Mouse (Mus musculus) thymus, adult 2 months (tissue): ENCODE results near the gene Wipf2. TPM values are rescaled to one million over a fixed set of nuclear protein-coding genes. Genes with fewer than 3 reads are reported as not detected.

Source experiments
- DNase-seq: peaks from one replicate; pipeline ENCODE4 v3.0.0; 2021
- H3K27ac ChIP-seq: fragments of 200-500 bp; 2 replicates; pipeline ENCODE4 v1.5.1; 2012; ENCODE audit warnings: low read length, control low read depth; ENCODE audit not compliant: control insufficient read depth, insufficient read depth
- H3K27me3 ChIP-seq: fragments of 200-500 bp; 2 replicates; pipeline ENCODE4 v1.6.1; 2012; ENCODE audit warnings: mild to moderate bottlenecking, low read length, moderate library complexity, mixed read lengths; ENCODE audit not compliant: control insufficient read depth, insufficient read depth
- H3K36me3 ChIP-seq: fragments of 200-500 bp; 2 replicates; pipeline ENCODE4 v1.6.1; 2012; ENCODE audit warnings: mild to moderate bottlenecking, low read length, moderate library complexity; ENCODE audit not compliant: control insufficient read depth, insufficient read depth
- H3K4me1 ChIP-seq: fragments of 200-500 bp; replicated peaks from 2 replicates; pipeline ENCODE4 v1.6.1; 2012; ENCODE audit warnings: low read length; ENCODE audit not compliant: control insufficient read depth, insufficient read depth
- H3K4me3 ChIP-seq: fragments of 200-500 bp; 2 replicates; pipeline ENCODE4 v1.5.1; 2012; ENCODE audit warnings: mild to moderate bottlenecking, low read length, control low read depth, moderate library complexity; ENCODE audit not compliant: control insufficient read depth, insufficient read depth
- CTCF ChIP-seq: fragments of 200-500 bp; IDR thresholded peaks from 2 replicates; pipeline ENCODE4 v1.5.1; 2012; ENCODE audit warnings: mild to moderate bottlenecking, control low read depth, low read length, moderate library complexity, borderline replicate concordance; ENCODE audit not compliant: control insufficient read depth, poor library complexity, insufficient read depth; ENCODE audit errors: extremely low read depth
- POLR2A ChIP-seq: fragments of 200-500 bp; IDR thresholded peaks from 2 replicates; pipeline ENCODE4 v1.6.1; 2012; ENCODE audit warnings: mild to moderate bottlenecking, low read length, control low read depth, moderate library complexity; ENCODE audit not compliant: control insufficient read depth, poor library complexity, insufficient read depth; ENCODE audit errors: extremely low read depth
- WGBS: fragments of 180-500 bp; shearing (Covaris S2); methylation state at CpG from one replicate; pipeline ENCODE4 v1.1.7; 2018; 5-methylcytosine and 5-hydroxymethylcytosine counted together
- polyA plus RNA-seq: library from polyadenylated mRNA; depleted of rRNA; stranded (reverse); fragments of >200 nt; gene quantifications from 2 replicates; pipeline ENCODE4 v1.2.3, GENCODE M21; 2012

The Wipf2 gene
- polyA plus RNA-seq, 1 experiment, result 23.9 TPM

- TF ChIP-seq POLR2A (no peak), CTCF (no peak)
- Histone ChIP-seq H3K36me3 (peaks cover 29% of the 10 kb centered on the region), H3K27ac (no peak overlapping the region), H3K4me1 (peaks cover 15% of the 10 kb centered on the region), H3K27me3 (no peaks in the 10 kb centered on the region), H3K4me3 (no peak overlapping the region)
- WGBS, result 94% methylated on average over 5 of the region's 5 CpGs
- DNase-seq, result no peak
Measured at GRCm38 (mm10) chr11:98835296-98835695, 28.1 kb upstream of the Wipf2 start.

GRCm38 (mm10) chr11:98835725-98836124, 27.7 kb upstream of the Wipf2 start:
- Histone ChIP-seq H3K27me3 (no peaks in the 10 kb centered on the region), H3K4me1 (peaks cover 15% of the 10 kb centered on the region), H3K4me3 (no peak overlapping the region), H3K36me3 (peaks cover 29% of the 10 kb centered on the region), H3K27ac (no peak overlapping the region)
- TF ChIP-seq CTCF (no peak), POLR2A (no peak)
- no peak for DNase-seq
- 85% methylated on average over 3 of the region's 3 CpGs for WGBS

GRCm38 (mm10) chr11:98836128-98836527, 27.3 kb upstream of the Wipf2 start:
- no peak for DNase-seq
- Histone ChIP-seq H3K4me3 (no peak overlapping the region), H3K27ac (no peak overlapping the region), H3K4me1 (peaks cover 15% of the 10 kb centered on the region), H3K36me3 (peaks cover 27% of the 10 kb centered on the region), H3K27me3 (no peaks in the 10 kb centered on the region)
- 60% methylated on average over 7 of the region's 7 CpGs for WGBS
- TF ChIP-seq CTCF (no peak), POLR2A (no peak)

GRCm38 (mm10) chr11:98836651-98837141, 26.7 kb upstream of the Wipf2 start, which contains the start of gene Rapgefl1:
Gene Rapgefl1, plus strand, starts transcription at chr11:98836785.
- Histone ChIP-seq H3K27ac (no peak within 1 kb of the TSS), H3K27me3 (no peaks in the 10 kb centered on the region), H3K4me3 (peak within 1 kb of the TSS; percentile 63), H3K36me3 (peaks cover 21% of the 10 kb centered on the region), H3K4me1 (peaks cover 15% of the 10 kb centered on the region)
- 2% methylated on average over 48 of the region's 48 CpGs for WGBS
- peak; percentile 77 for DNase-seq
- TF ChIP-seq CTCF, result no peak
- TF ChIP-seq POLR2A, result no peak

GRCm38 (mm10) chr11:98837231-98837704, 26.2 kb upstream of the Wipf2 start:
- Histone ChIP-seq H3K27ac (no peak overlapping the region), H3K4me3 (peak overlapping the region; percentile 63), H3K27me3 (no peaks in the 10 kb centered on the region), H3K36me3 (peaks cover 15% of the 10 kb centered on the region), H3K4me1 (peaks cover 15% of the 10 kb centered on the region)
- TF ChIP-seq POLR2A (no peak), CTCF (0 out of 2 replicates have a peak, but pooled peaks have one; percentile 13)
- DNase-seq, result peak; percentile 46
- 7% methylated on average over 28 of the region's 29 CpGs for WGBS

- WGBS, result 91% methylated on average over 11 of the region's 11 CpGs
- Histone ChIP-seq H3K4me1 (peaks cover 15% of the 10 kb centered on the region), H3K4me3 (no peak overlapping the region)
Measured at GRCm38 (mm10) chr11:98837917-98838316, 25.5 kb upstream of the Wipf2 start.

More at GRCm38 (mm10) chr11:98837917-98838316, 25.5 kb upstream of the Wipf2 start:
- Histone ChIP-seq H3K36me3 (peaks cover 9% of the 10 kb centered on the region), H3K27me3 (no peaks in the 10 kb centered on the region), H3K27ac (no peak overlapping the region)
- DNase-seq, result no peak
- no peak for TF ChIP-seq POLR2A
- TF ChIP-seq CTCF, result no peak
